Mouse (Mus musculus) megakaryocyte, embryonic 14.5 days (primary cell): ENCODE measurements at regions not wholly inside any gene's neighbourhood (a gene's known extent, or its start where the extent isn't known, plus 50 kb on each side); places are given as distances from the start of the nearest gene placed in this dataset.

ENCODE experiments used
- FLI1 ChIP-seq: IDR thresholded peaks from 2 replicates; pipeline ENCODE4 v1.6.1; 2012; ENCODE audit warnings: low read length, inconsistent platforms, mixed read lengths
- GATA1 ChIP-seq: IDR thresholded peaks from 3 replicates; pipeline ENCODE4 v1.6.1; 2012; ENCODE audit warnings: mixed read lengths, low read length, inconsistent platforms, borderline replicate concordance

GRCm38 (mm10) chr17:10062546-10063100 is 257.0 kb downstream of the Qk start:
- no peak for TF ChIP-seq GATA1
- no peak for TF ChIP-seq FLI1
